Mouse (Mus musculus) bone marrow, adult 2 months (tissue): ENCODE results near the gene Rdm1. TPM values are rescaled to one million over a fixed set of nuclear protein-coding genes. Genes with fewer than 3 reads are reported as not detected.
"Not testable (repeated sequence)": the region's sequence is repeated elsewhere in the genome, so short reads cannot be mapped to it uniquely, and the experiment has no call there.

Experiments
- H3K27ac ChIP-seq: fragments of 200-500 bp; 2 replicates; pipeline ENCODE4 v1.5.1; 2012; ENCODE audit warnings: low read depth, mild to moderate bottlenecking, control low read depth, inconsistent platforms, low read length; ENCODE audit not compliant: control insufficient read depth, poor library complexity, insufficient read depth
- H3K4me1 ChIP-seq: fragments of 200-500 bp; 2 replicates; pipeline ENCODE4 v1.6.1; 2011; ENCODE audit warnings: low read length; ENCODE audit not compliant: control insufficient read depth, insufficient read depth
- H3K4me3 ChIP-seq: fragments of 200-500 bp; replicated peaks from 2 replicates; pipeline ENCODE3; 2011; ENCODE audit warnings: mild to moderate bottlenecking, low read depth, low read length, control low read depth; ENCODE audit not compliant: control insufficient read depth
- CTCF ChIP-seq: fragments of 200-500 bp; IDR thresholded peaks from 2 replicates; pipeline ENCODE4 v1.5.1; 2011; ENCODE audit warnings: low read length, control low read depth; ENCODE audit not compliant: control insufficient read depth, insufficient read depth
- POLR2A ChIP-seq: fragments of 200-500 bp; IDR thresholded peaks from 2 replicates; pipeline ENCODE4 v1.6.1; 2011; ENCODE audit warnings: low read depth, mild to moderate bottlenecking, control low read depth, low read length, borderline replicate concordance; ENCODE audit not compliant: control insufficient read depth
- WGBS: fragments of 180-500 bp; shearing (Covaris S2); methylation state at CpG from one replicate; pipeline ENCODE4 v1.1.7; 2018; 5-methylcytosine and 5-hydroxymethylcytosine counted together
- polyA plus RNA-seq: library from polyadenylated mRNA; stranded (reverse); fragments of >200 nt; gene quantifications from 2 replicates; pipeline ENCODE4 v1.2.4, GENCODE M21; 2011; ENCODE audit warnings: low replicate concordance; ENCODE audit not compliant: missing spikeins, insufficient read depth, insufficient read length

Rdm1 gene
- polyA plus RNA-seq, 1 experiment, result 57.2 TPM

DNA sequence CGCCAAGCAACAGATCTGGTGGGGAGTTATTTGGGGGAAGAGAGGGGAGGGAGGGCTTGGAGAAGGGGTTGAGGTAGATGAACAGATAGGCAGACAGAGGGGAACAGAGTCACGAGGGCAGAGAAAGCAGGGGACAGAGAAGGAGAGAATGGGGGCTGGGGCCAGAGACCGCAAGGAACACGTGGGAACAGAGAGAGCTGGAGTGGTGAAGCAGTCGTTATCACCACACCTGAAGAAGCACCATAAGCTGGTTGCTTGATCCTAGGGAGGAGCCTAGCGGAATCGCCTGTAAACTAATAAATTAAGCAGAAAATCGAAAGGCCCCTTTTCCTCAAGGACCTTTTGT is 373 bp upstream of the Rdm1 start:
- WGBS, result 2% methylated on average over 8 of the region's 8 CpGs
- H3K27ac ChIP-seq, result peak overlapping the region; percentile 97

GRCm38 (mm10) chr11:101627857-101628559 is 1.0 kb downstream of the Rdm1 start:
- TF ChIP-seq CTCF, result no peak
- peak; percentile 33; the same call in 1 of the 2 replicates for TF ChIP-seq POLR2A
- 1% methylated on average over 33 of the region's 33 CpGs for WGBS
- H3K4me1 ChIP-seq, result no peaks in the 10 kb centered on the region; the same call in 1 of the 2 replicates

More for the DNA sequence above, 373 bp upstream of the Rdm1 start:
- peak overlapping the region; percentile 67 for H3K4me3 ChIP-seq
- TF ChIP-seq CTCF, result no peak
- no peak for TF ChIP-seq POLR2A
- H3K4me1 ChIP-seq, result no peaks in the 10 kb centered on the region; the same call in 1 of the 2 replicates

DNA sequence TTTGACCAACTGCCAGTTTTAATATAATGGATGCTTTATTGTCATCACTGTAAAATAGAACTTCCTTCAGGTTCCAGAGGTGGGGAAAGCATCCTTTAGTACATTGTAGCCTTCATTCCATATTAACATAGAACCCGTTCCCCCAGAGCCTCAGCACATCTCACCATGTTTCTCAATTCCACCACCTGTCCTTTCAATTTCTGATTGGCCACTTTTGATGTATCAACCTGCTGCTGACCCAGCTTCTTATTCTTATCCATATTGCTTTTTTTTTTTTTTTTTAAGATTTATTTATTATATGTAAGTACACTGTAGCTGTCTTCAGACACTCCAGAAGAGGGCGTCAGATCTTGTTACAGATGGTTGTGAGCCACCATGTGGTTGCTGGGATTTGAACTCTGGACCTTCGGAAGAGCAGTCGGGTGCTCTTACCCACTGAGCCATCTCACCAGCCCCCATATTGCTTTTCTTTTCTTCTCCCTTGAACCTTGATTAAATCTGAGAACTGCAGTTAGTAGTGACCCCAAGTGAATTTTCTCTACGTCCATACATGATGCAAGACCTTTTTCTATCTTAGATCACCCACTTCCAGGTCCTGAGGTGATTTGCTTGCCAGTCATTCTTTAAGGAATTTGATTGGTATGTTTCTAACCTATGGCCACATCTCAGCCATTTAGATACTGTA is 1.9 kb downstream of the Rdm1 start:
- not testable (repeated sequence) for H3K4me1 ChIP-seq, H3K27ac ChIP-seq
- WGBS, result 68% methylated on average over 5 of the region's 5 CpGs
- H3K4me3 ChIP-seq, result peak overlapping the region; percentile 26

More at GRCm38 (mm10) chr11:101627857-101628559, 1.0 kb downstream of the Rdm1 start:
- H3K4me3 ChIP-seq, result peak overlapping the region; percentile 78
- H3K27ac ChIP-seq, result peak overlapping the region; percentile 77

- H3K27ac ChIP-seq, result no peak overlapping the region
- TF ChIP-seq POLR2A (no peak), CTCF (no peak)
- WGBS, result 90% methylated on average over 10 of the region's 10 CpGs
- no peaks in the 10 kb centered on the region; the same call in 1 of the 2 replicates for H3K4me1 ChIP-seq
- no peak overlapping the region for H3K4me3 ChIP-seq
Measured at GRCm38 (mm10) chr11:101635660-101636059, 8.7 kb downstream of the Rdm1 start.

DNA sequence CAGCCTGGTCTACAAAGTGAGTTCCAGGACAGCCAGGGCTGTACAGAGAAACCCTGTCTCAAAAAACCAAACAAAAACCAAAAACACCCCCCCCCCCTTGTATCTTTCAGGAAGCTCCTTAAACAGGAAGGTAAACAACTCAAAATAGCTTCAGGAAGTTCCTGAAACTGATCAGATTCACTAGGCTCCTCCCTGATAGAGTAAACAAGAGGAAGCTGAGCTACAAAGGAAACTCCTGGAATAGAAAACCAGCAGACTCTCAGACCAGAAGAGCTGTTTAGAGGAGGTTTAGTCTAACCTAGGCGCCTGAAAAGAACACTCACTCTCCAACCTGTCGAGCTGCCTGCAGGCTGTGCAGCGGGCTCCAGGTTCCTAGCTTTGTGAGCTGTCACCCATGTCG is 12.8 kb downstream of the Rdm1 start:
- Histone ChIP-seq H3K4me3 (no peak overlapping the region), H3K27ac (no peak overlapping the region), H3K4me1 (no peaks in the 10 kb centered on the region; the same call in 1 of the 2 replicates)
- TF ChIP-seq CTCF (no peak), POLR2A (no peak)
- WGBS, result 82% methylated on average over 4 of the region's 4 CpGs

- peak overlapping the region; percentile 45; the same call in 1 of the 2 replicates for H3K27ac ChIP-seq
- WGBS, result 5% methylated on average over 53 of the region's 53 CpGs
- not testable (repeated sequence) for H3K4me3 ChIP-seq, H3K4me1 ChIP-seq
Measured at GRCm38 (mm10) chr11:101640857-101641709, 14.1 kb downstream of the Rdm1 start.

GRCm38 (mm10) chr11:101641710-101642642 is 15.0 kb downstream of the Rdm1 start:
- H3K4me3 ChIP-seq, H3K4me1 ChIP-seq: not testable (repeated sequence)
- peak overlapping the region; percentile 45; the same call in 1 of the 2 replicates for H3K27ac ChIP-seq
- WGBS, result 4% methylated on average over 14 of the region's 26 CpGs

DNA sequence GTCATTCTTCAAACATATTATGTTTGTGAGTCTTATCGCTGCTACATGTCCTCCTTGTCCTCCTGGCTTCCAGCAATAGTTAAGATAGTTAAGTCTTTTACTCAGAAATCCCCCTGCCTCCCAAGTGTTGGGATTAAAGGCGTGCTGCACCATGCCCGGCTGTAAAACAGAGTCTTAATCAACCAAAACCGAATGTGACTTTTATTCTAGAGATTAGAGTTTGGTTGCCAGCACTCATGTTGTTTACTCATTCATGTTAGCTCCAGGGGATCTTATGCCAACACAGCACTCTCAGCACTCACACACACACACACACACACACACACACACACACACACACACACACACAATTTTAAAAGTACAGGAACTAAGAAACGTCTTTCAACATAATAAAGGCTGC is 15.9 kb downstream of the Rdm1 start:
- Histone ChIP-seq H3K4me1 (no peaks in the 10 kb centered on the region; the same call in 1 of the 2 replicates), H3K4me3 (no peak overlapping the region), H3K27ac (no peak overlapping the region)
- 40% methylated on average over 5 of the region's 5 CpGs for WGBS
- TF ChIP-seq CTCF (no peak), POLR2A (no peak)
